ENCODE assay signal across 10 mouse cellular contexts in genomic region chr13:113850431-113851034, GRCm38 (mm10). TPM values are rescaled to one million over a fixed set of nuclear protein-coding genes. Genes with fewer than 3 reads are reported as not detected.
DNase-seq lines count a peak whose midpoint lies in the region; TF ChIP-seq lines count a peak whose summit lies in the region.
"Had no signal": no experiment of that assay in that cellular context is flagged by ENCODE, and none has a peak within 500 bp of the region (broad histone marks: within the 10 kb centered on the region; RNA-seq: fewer than 3 reads in every experiment).

No protein-coding gene starts in this region.

- no peak overlapping the region; the same call in 1 of the 2 replicates for H3K27ac ChIP-seq in gastrocnemius, adult 2 months
- H3K27ac ChIP-seq: embryonic facial prominence, embryonic 15.5 days had no signal

- intact Hi-C loops in gastrocnemius, adult 2 months (cut with DNase I): no loop called here

- H3K4me3 ChIP-seq in gastrocnemius, adult 2 months: no peak overlapping the region
- H3K4me3 ChIP-seq: embryonic facial prominence, embryonic 15.5 days had no signal

- DNase-seq in gastrocnemius, adult 2 months: peak; percentile 42
- DNase-seq in gastrocnemius, adult 8-10 months (ENCODE audit: low spot score in 2 of 2): no peak
- DNase-seq in right cerebral cortex, postnatal 14 days: peak; percentile 35
- DNase-seq in right cerebral cortex, postnatal 4 days: no peak
- DNase-seq in kidney, postnatal 25 days: peak; percentile 49 to 67
- DNase-seq in lung, postnatal 4 days: peak; percentile 70 to 72
- no peak for DNase-seq in natural killer cell, adult 2 months (ENCODE audit: low spot score in 2 of 2)
- no peak for DNase-seq in left cerebral cortex, adult 11 months (ENCODE audit: low spot score)
- DNase-seq: cerebellum, adult 9-11 months had no signal

- TF ChIP-seq CTCF in gastrocnemius, adult 2 months (IDR thresholded peaks at IDR 0.05): no peak

RNA-seq across cellular contexts. Expression of gene Arl15, which starts 56.2 kb away (rescaled TPM):
- total RNA-seq in gastrocnemius, adult 2 months (2021): 1 to 10 TPM; 4.6 to 6.2 TPM
- 1 to 10 TPM; 2.0 to 5.0 (median 3.4) TPM for total RNA-seq in gastrocnemius, adult 8-10 months (2022)

Comparison
In these comparisons a context has a peak if more than half of its experiments do, and no peak if none do; other contexts are left out.
1. DNase-seq: peak in gastrocnemius, adult 2 months (single experiment), right cerebral cortex, postnatal 14 days (single experiment), kidney, postnatal 25 days (2 of 2) and lung, postnatal 4 days (2 of 2); none in gastrocnemius, adult 8-10 months (0 of 2), right cerebral cortex, postnatal 4 days (single experiment), natural killer cell, adult 2 months (0 of 2) and left cerebral cortex, adult 11 months (single experiment).